Mouse (Mus musculus) spleen, adult 2 months (tissue): ENCODE results near the gene Cers3. TPM values are rescaled to one million over a fixed set of nuclear protein-coding genes. Genes with fewer than 3 reads are reported as not detected.

Source experiments
- DNase-seq, 2 experiments: peaks; one replicate each; pipeline versions ENCODE4 v3.0.0 to v3.0.0-alpha.2; 2012 to 2021; ENCODE audit warnings: low spot score in 2 of 2, low read depth in 1 of 2
- H3K27ac ChIP-seq: fragments of 200-500 bp; 2 replicates; pipeline ENCODE4 v1.5.1; 2012; ENCODE audit warnings: low read length, inconsistent platforms; ENCODE audit not compliant: insufficient read depth
- H3K27me3 ChIP-seq: fragments of 200-500 bp; 2 replicates; pipeline ENCODE4 v1.6.1; 2012; ENCODE audit warnings: mild to moderate bottlenecking, moderate library complexity, low read length, inconsistent platforms; ENCODE audit not compliant: control insufficient read depth, insufficient read depth
- H3K36me3 ChIP-seq: fragments of 200-500 bp; 2 replicates; pipeline ENCODE4 v1.6.1; 2012; ENCODE audit warnings: mild to moderate bottlenecking, low read length, inconsistent platforms; ENCODE audit not compliant: control insufficient read depth, insufficient read depth
- H3K4me1 ChIP-seq: fragments of 200-500 bp; 2 replicates; pipeline ENCODE4 v1.6.1; 2011; ENCODE audit warnings: inconsistent platforms; ENCODE audit not compliant: control insufficient read depth, insufficient read depth, insufficient read length
- H3K4me3 ChIP-seq: fragments of 200-500 bp; 2 replicates; pipeline ENCODE4 v1.5.1; 2011; ENCODE audit warnings: mild to moderate bottlenecking, inconsistent platforms; ENCODE audit not compliant: insufficient read depth, insufficient read length; ENCODE audit errors: extremely low read depth
- CTCF ChIP-seq: fragments of 200-500 bp; IDR thresholded peaks from 2 replicates; pipeline ENCODE4 v1.5.1; 2011; ENCODE audit warnings: mild to moderate bottlenecking, inconsistent platforms; ENCODE audit not compliant: insufficient read depth, insufficient read length, insufficient replicate concordance; ENCODE audit errors: extremely low read depth
- POLR2A ChIP-seq: fragments of 200-500 bp; IDR thresholded peaks from 2 replicates; pipeline ENCODE4 v1.6.1; 2011; ENCODE audit warnings: low read depth, low read length, inconsistent platforms
- WGBS: fragments of 180-500 bp; shearing (Covaris S2); methylation state at CpG from one replicate; pipeline ENCODE4 v1.1.7; 2018; 5-methylcytosine and 5-hydroxymethylcytosine counted together
- polyA plus RNA-seq: library from polyadenylated mRNA; depleted of rRNA; stranded (reverse); fragments of >200 nt; gene quantifications from 2 replicates; pipeline ENCODE4 v1.2.3, GENCODE M21; 2012

The Cers3 gene
- polyA plus RNA-seq, 1 experiment: not detected

DNA sequence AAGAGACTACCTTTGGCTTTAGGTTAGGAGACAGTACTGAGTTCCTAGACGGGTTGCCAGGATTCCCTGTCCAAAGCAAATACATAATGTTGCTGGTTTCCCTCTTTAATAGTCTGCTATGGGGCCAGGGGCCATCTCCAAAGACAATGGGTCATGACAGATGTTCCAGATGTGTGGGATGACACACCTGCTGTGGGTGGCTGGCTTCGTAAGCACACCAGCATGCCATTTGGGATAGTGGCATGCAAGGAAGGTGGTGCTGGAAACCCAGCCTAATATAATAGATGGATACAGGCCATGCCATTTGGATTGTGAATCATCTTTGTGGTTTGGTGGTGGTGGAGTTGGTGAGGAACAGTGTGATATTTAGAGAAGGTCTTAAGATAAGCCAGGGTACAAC lies 14.1 kb upstream of the Cers3 start:
- Histone ChIP-seq H3K27me3 (no peaks in the 10 kb centered on the region), H3K4me1 (no peaks in the 10 kb centered on the region), H3K4me3 (no peak overlapping the region), H3K36me3 (no peaks in the 10 kb centered on the region), H3K27ac (no peak overlapping the region)
- DNase-seq: no peak
- WGBS: 91% methylated on average over 2 of the region's 2 CpGs
- TF ChIP-seq POLR2A (no peak), CTCF (no peak)

DNA sequence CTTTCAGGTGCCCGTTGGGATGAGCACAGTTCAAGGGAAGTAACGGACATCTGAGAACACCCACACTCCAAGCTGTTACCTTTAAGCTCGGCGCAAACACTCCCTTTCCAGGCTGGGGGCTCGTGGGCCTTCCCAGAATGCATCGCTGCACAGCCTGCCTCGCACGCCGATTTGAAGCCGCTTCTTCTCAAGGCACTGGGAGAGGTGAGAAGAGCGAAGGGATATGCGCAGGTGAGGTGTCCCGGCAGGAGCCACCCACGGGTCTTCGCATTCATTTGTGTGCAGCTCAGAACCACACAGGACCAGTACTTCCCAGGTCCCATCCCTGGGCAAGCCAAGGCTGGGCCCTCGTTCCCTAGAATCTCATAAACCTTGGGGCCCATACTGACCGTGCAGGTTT lies 9.9 kb upstream of the Cers3 start:
- TF ChIP-seq POLR2A (no peak), CTCF (no peak)
- H3K4me1 ChIP-seq: no peaks in the 10 kb centered on the region
- 92% methylated on average over 17 of the region's 17 CpGs for WGBS
- H3K36me3 ChIP-seq: no peaks in the 10 kb centered on the region
- no peaks in the 10 kb centered on the region for H3K27me3 ChIP-seq
- no peak for DNase-seq
- H3K4me3 ChIP-seq: no peak overlapping the region
- no peak overlapping the region for H3K27ac ChIP-seq

DNA sequence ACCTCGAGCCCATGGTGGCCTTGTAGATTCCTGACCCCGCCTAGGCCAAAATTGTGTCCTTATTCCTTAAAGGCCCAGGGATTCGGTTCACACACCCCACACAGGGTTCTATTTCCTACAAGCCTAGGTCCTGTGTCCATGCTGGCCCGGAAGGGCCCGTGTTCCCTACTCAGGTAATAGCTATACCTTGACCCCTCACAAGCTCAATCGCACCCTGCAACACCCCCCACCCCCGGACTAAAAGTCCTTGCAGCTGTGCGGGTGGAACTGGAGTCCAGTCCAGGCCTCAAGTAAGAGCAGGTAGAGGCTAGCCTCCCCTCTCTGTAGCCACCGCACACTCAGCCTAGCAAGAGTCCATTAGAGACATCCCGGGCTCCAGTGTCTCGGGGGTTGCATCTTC lies 9.4 kb upstream of the Cers3 start:
- Histone ChIP-seq H3K4me3 (no peak overlapping the region), H3K27ac (no peak overlapping the region), H3K4me1 (no peaks in the 10 kb centered on the region), H3K27me3 (no peaks in the 10 kb centered on the region), H3K36me3 (no peaks in the 10 kb centered on the region)
- TF ChIP-seq CTCF: no peak
- TF ChIP-seq POLR2A: no peak
- no peak for DNase-seq
- WGBS: 96% methylated on average over 11 of the region's 11 CpGs

GRCm38 (mm10) chr7:66734466-66734865 lies 8.8 kb upstream of the Cers3 start:
- DNase-seq: no peak
- no peak overlapping the region for H3K27ac ChIP-seq
- WGBS: 87% methylated on average over 4 of the region's 4 CpGs
- TF ChIP-seq CTCF: no peak
- no peak for TF ChIP-seq POLR2A
- H3K4me1 ChIP-seq: no peaks in the 10 kb centered on the region
- H3K4me3 ChIP-seq: no peak overlapping the region
- H3K27me3 ChIP-seq: no peaks in the 10 kb centered on the region
- H3K36me3 ChIP-seq: no peaks in the 10 kb centered on the region

DNA sequence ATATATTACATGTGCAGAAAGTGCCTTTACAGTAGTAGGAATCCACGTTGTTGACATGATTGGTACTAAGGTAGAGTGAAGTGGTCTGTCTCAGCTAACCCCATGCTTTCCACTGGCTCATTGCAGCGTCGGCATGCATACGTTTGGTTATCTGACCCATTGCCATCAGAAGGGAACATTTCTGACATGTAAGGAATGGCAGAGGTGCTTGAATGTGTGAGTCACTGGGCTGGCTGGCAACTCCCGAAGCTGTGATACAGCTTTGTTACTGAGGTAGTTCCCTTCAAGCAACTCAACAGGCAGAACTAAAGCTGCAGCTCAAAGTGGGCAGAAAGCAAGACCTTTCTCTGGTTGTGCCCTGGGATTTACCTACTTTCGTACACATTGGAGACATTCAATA lies 8.3 kb upstream of the Cers3 start:
- 93% methylated on average over 6 of the region's 6 CpGs for WGBS

DNA sequence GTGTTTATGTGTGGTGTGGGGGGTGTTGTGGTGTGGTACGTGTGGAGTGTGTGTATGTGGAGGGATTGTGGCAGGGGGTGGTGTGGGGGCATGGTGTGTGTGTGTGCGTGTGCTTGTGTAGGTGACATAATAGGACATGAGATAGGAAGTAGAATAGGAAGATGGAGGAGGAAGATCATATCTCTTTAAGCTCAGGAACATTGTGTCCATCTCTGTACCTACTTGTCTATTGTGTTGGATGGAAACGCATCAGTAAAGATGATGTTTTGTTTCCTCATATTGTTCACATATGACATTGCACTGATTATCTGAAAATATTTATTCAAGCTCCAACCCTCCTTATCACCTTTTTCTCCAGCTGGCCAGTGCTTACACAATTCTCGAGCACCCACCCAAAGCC lies 5.9 kb upstream of the Cers3 start:
- DNase-seq: no peak
- Histone ChIP-seq H3K4me1 (no peaks in the 10 kb centered on the region), H3K27ac (no peak overlapping the region), H3K27me3 (no peaks in the 10 kb centered on the region), H3K4me3 (no peak overlapping the region), H3K36me3 (no peaks in the 10 kb centered on the region)
- TF ChIP-seq CTCF (no peak), POLR2A (no peak)
- 93% methylated on average over 4 of the region's 4 CpGs for WGBS

More for the DNA sequence above, 8.3 kb upstream of the Cers3 start:
- TF ChIP-seq CTCF (no peak), POLR2A (no peak)
- Histone ChIP-seq H3K27ac (no peak overlapping the region), H3K27me3 (no peaks in the 10 kb centered on the region), H3K36me3 (no peaks in the 10 kb centered on the region), H3K4me3 (no peak overlapping the region), H3K4me1 (no peaks in the 10 kb centered on the region)
- DNase-seq: no peak

GRCm38 (mm10) chr7:66741008-66741407 lies 2.3 kb upstream of the Cers3 start:
- TF ChIP-seq CTCF: no peak
- TF ChIP-seq POLR2A: no peak
- no peaks in the 10 kb centered on the region for H3K27me3 ChIP-seq
- H3K4me1 ChIP-seq: no peaks in the 10 kb centered on the region
- H3K27ac ChIP-seq: no peak overlapping the region
- no peak for DNase-seq
- 83% methylated on average over 5 of the region's 5 CpGs for WGBS
- no peak overlapping the region for H3K4me3 ChIP-seq
- no peaks in the 10 kb centered on the region for H3K36me3 ChIP-seq

- no peaks in the 10 kb centered on the region for H3K4me1 ChIP-seq
- no peaks in the 10 kb centered on the region for H3K36me3 ChIP-seq
- WGBS: 88% methylated on average over 8 of the region's 8 CpGs
- TF ChIP-seq CTCF (no peak), POLR2A (no peak)
- no peaks in the 10 kb centered on the region for H3K27me3 ChIP-seq
- no peak overlapping the region for H3K27ac ChIP-seq
- H3K4me3 ChIP-seq: no peak overlapping the region
- DNase-seq: no peak
Observed at GRCm38 (mm10) chr7:66741412-66741811, 1.9 kb upstream of the Cers3 start.
